Mouse (Mus musculus) spleen, adult 12 weeks (tissue): ENCODE results near the gene Olfr3.

Source experiments
- DNase-seq: peaks from one replicate; pipeline ENCODE4 v3.0.0; 2022; ENCODE audit warnings: low spot score

Gene Olfr3

DNA sequence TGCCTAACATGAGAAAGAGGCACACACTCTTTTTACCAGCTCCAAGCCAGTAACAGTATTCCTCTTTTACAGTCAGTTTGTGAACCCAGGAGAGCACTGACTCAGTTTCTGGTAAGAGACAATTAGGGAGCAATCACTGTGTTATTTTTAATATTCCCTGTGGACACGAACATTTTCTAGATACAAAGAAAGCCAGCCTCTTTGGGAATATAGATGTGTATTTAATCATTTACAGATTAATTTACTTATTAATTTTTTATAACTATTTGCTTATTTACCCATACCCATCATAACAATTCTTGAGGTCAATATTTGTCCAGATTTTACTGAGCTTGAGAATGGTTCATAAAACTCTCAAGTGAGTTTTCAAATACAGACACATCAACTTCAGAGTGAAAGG lies at the start of gene Olfr3:
Olfr3 (minus strand) TSS at position 101 of the 400 bp plus-strand sequence.
- DNase-seq, result no peak

DNA sequence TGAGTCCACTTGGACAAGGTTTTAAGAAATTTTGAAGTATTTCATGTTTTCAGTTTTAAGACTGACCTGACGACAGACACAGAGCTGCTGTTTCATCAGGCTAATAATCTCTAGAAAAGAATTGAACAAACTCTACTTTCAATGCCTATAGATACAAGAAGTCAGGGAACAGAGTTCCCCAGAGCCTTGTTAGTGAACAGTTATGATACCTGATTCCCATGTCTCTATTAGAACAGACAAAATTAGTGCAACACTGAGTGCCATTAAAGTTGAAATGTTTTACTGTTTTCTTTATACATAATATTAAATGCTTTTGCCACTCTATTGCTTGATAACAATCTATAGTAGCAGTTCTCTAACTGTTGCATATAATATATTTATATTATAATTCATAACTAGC lies 45.7 kb upstream of the Olfr3 start, which contains the start of gene Olfr351:
Olfr351 (minus strand) TSS at position 101 of the 400 bp plus-strand sequence.
- DNase-seq, result no peak

DNA sequence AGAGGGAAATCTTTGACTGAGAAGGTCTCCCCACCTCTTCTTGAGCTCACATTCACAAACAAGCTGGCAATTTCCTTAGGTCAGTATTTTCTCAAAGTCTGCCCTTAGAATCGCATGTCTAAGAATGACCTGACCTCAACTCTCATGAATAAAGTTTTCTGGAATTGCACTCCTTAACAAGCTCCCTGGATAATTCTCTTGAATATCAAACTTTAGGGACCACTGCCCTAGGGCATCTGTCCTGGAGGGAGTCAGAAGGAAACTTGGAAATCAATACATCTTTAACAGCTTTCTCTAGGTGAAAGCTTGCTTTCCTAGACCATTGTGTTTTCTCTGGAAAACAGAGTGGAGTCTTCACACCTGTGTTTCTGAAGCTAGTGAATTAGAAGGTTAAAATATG lies 29.2 kb upstream of the Olfr3 start, which contains the start of gene Olfr350:
Olfr350 (plus strand) TSS at position 301 of the 400 bp plus-strand sequence.
- DNase-seq, result no peak

- DNase-seq, result no peak
These were observed 26.6 kb downstream of the Olfr3 start, which contains the start of gene Olfr50 for GRCm38 (mm10) chr2:36790238-36790637. Gene Olfr50, plus strand, starts transcription at chr2:36790538.

- no peak for DNase-seq
These were observed 32.9 kb downstream of the Olfr3 start, which contains the start of gene Olfr348 for GRCm38 (mm10) chr2:36783976-36784375. Gene Olfr348, plus strand, starts transcription at chr2:36784276.
